ENCODE assay signal across 8 mouse cellular contexts in genomic region chr17:33908331-33909076, GRCm38 (mm10). TPM values are rescaled to one million over a fixed set of nuclear protein-coding genes. Genes with fewer than 3 reads are reported as not detected.
DNase-seq lines count a peak whose midpoint lies in the region; ATAC-seq and TF ChIP-seq lines count a peak whose summit lies in the region.

No protein-coding gene starts in this region.

- peak; percentile 28 for DNase-seq in ovary, adult 18-20 months (ENCODE audit: low spot score)
- DNase-seq in ovary, postnatal 10 days (ENCODE audit: low spot score): no peak
- peak; percentile 84 for DNase-seq in cerebellum, adult 11-12 months
- DNase-seq in thymus, postnatal 4 days: peak; percentile 65

- peak overlapping the region; percentile 93 for H3K27ac ChIP-seq in forebrain, embryonic 16.5 days (ENCODE audit: low read length)
- peak overlapping the region; percentile 95 for H3K27ac ChIP-seq in intestine, embryonic 16.5 days (ENCODE audit: low read length)
- H3K27ac ChIP-seq in liver, embryonic 12.5 days: peak overlapping the region; percentile 91

- peak overlapping the region; percentile 74 for H3K4me3 ChIP-seq in forebrain, embryonic 16.5 days (replicated peaks; ENCODE audit: low read length)
- peak overlapping the region; percentile 91 for H3K4me3 ChIP-seq in intestine, embryonic 16.5 days (ENCODE audit: low read length)
- peak overlapping the region; percentile 80 for H3K4me3 ChIP-seq in liver, embryonic 12.5 days
- H3K4me3 ChIP-seq in myocyte: peak overlapping the region; percentile 85

- H3K4me2 ChIP-seq in forebrain, embryonic 16.5 days (ENCODE audit: low read length): peak overlapping the region; percentile 74
- peak overlapping the region; percentile 95 for H3K4me2 ChIP-seq in intestine, embryonic 16.5 days (ENCODE audit: low read depth, low read length)
- H3K4me2 ChIP-seq in liver, embryonic 12.5 days: peak overlapping the region; percentile 98
- peak overlapping the region; percentile 98 for H3K4me2 ChIP-seq in myocyte (ENCODE audit: low read depth)

- peaks cover 19% of the 10 kb centered on the region for H3K36me3 ChIP-seq in forebrain, embryonic 16.5 days (ENCODE audit: control insufficient read depth, insufficient read depth)
- H3K36me3 ChIP-seq in intestine, embryonic 16.5 days (ENCODE audit: control insufficient read depth, insufficient read depth, low read length): peaks cover 14% of the 10 kb centered on the region
- H3K36me3 ChIP-seq in liver, embryonic 12.5 days: peaks cover 32% of the 10 kb centered on the region
- H3K36me3 ChIP-seq in myocyte (ENCODE audit: control insufficient read depth, insufficient read depth): peaks cover 11% of the 10 kb centered on the region

- no peaks in the 10 kb centered on the region for H3K9me3 ChIP-seq in forebrain, embryonic 16.5 days (ENCODE audit: control insufficient read depth, low read length)
- no peaks in the 10 kb centered on the region for H3K9me3 ChIP-seq in intestine, embryonic 16.5 days (ENCODE audit: control insufficient read depth, low read length)
- H3K9me3 ChIP-seq in liver, embryonic 12.5 days (replicated peaks): no peaks in the 10 kb centered on the region

- TF ChIP-seq POLR2A in myocyte (IDR thresholded peaks at IDR 0.05; ENCODE audit: insufficient read length, low read depth): no peak

- H3K79me2 ChIP-seq in myocyte (ENCODE audit: control insufficient read depth, insufficient read depth): peaks cover 13% of the 10 kb centered on the region

- under 1% methylated on average over 42 of the region's 44 CpGs for WGBS in forebrain, embryonic 16.5 days
- WGBS in intestine, embryonic 16.5 days: under 1% methylated on average over 41 of the region's 44 CpGs
- WGBS in liver, embryonic 12.5 days (ENCODE audit: insufficient replicate concordance): 1% methylated on average over 44 of the region's 44 CpGs

- H3K4me1 ChIP-seq in forebrain, embryonic 16.5 days (replicated peaks; ENCODE audit: control insufficient read depth, insufficient read depth, low read length): peaks cover 15% of the 10 kb centered on the region
- peaks cover 9% of the 10 kb centered on the region; the same call in 1 of the 2 replicates for H3K4me1 ChIP-seq in intestine, embryonic 16.5 days (ENCODE audit: control insufficient read depth, insufficient read depth, low read length)
- peaks cover 56% of the 10 kb centered on the region for H3K4me1 ChIP-seq in liver, embryonic 12.5 days

- peak; percentile 7 for ATAC-seq in forebrain, embryonic 16.5 days
- ATAC-seq in intestine, embryonic 16.5 days: peak; percentile 70
- peak; percentile 58 for ATAC-seq in liver, embryonic 12.5 days

- H3K27me3 ChIP-seq in forebrain, embryonic 16.5 days (replicated peaks; ENCODE audit: control insufficient read depth, insufficient read depth, low read length): no peaks in the 10 kb centered on the region
- no peaks in the 10 kb centered on the region for H3K27me3 ChIP-seq in intestine, embryonic 16.5 days (replicated peaks; ENCODE audit: control insufficient read depth, insufficient read depth, low read length)
- H3K27me3 ChIP-seq in liver, embryonic 12.5 days (replicated peaks): no peaks in the 10 kb centered on the region
- no peaks in the 10 kb centered on the region for H3K27me3 ChIP-seq in myocyte (ENCODE audit: control insufficient read depth, insufficient read depth, insufficient read length)

- peak overlapping the region; percentile 44 for H3ac ChIP-seq in myocyte (ENCODE audit: control insufficient read depth, insufficient read length)

- H3K9ac ChIP-seq in forebrain, embryonic 16.5 days (replicated peaks; ENCODE audit: low read depth, low read length): peak overlapping the region; percentile 80
- peak overlapping the region; percentile 99 for H3K9ac ChIP-seq in intestine, embryonic 16.5 days (ENCODE audit: low read depth, low read length)
- H3K9ac ChIP-seq in liver, embryonic 12.5 days: peak overlapping the region; percentile 90

TF ChIP-seq in myocyte, 11 proteins besides CTCF, POLR2A, EP300 and RAD21:
- TF ChIP-seq POLR2AphosphoS2 (IDR thresholded peaks at IDR 0.05; ENCODE audit: insufficient read length, low read depth): no peak
- TF ChIP-seq MAX (IDR thresholded peaks at IDR 0.05; ENCODE audit: low read depth): no peak
- no peak for TF ChIP-seq USF1 (IDR thresholded peaks at IDR 0.05; ENCODE audit: low read depth)
- TF ChIP-seq E2F4 (IDR thresholded peaks at IDR 0.05; ENCODE audit: insufficient read depth): no peak
- TF ChIP-seq MYOG (IDR thresholded peaks at IDR 0.05; ENCODE audit: control insufficient read depth in 1 of 3, insufficient read depth in 1 of 3, insufficient read length in 2 of 3, low read depth in 2 of 3): no peak
- no peak for TF ChIP-seq TCF3 (IDR thresholded peaks at IDR 0.05; ENCODE audit: insufficient read length, low read depth)

RNA-seq across cellular contexts. Expression of gene Daxx, which starts 0.7 kb away (rescaled TPM):
- 61.5 and 63.1 TPM in 2 replicates for polyA plus RNA-seq in forebrain, embryonic 16.5 days (2015; fragmentation: Nextera tagmentation; extraction: Ambion mirVana)
- 37.6 and 41.6 TPM in 2 replicates for polyA plus RNA-seq in intestine, embryonic 16.5 days (2015; fragmentation: Nextera tagmentation; extraction: Ambion mirVana)
- polyA plus RNA-seq in liver, embryonic 12.5 days (2016; fragmentation: Nextera tagmentation; extraction: Ambion mirVana): 33.4 and 37.1 TPM in 2 replicates
- 16.9 TPM for polyA plus RNA-seq in myocyte (2012; fragmentation: generic; extraction: Trizol)

RNA-seq across cellular contexts. Expression of gene Platr17, which starts 3.6 kb away (rescaled TPM):
- 0.32 and 0.54 TPM in 2 replicates for polyA plus RNA-seq in forebrain, embryonic 16.5 days (2015; fragmentation: Nextera tagmentation; extraction: Ambion mirVana)
- polyA plus RNA-seq in intestine, embryonic 16.5 days (2015; fragmentation: Nextera tagmentation; extraction: Ambion mirVana): 0.40 TPM in 1 of 2 replicates, not detected in the other
- polyA plus RNA-seq in liver, embryonic 12.5 days (2016; fragmentation: Nextera tagmentation; extraction: Ambion mirVana): 0.51 and 0.78 TPM in 2 replicates
- polyA plus RNA-seq in myocyte (2012; fragmentation: generic; extraction: Trizol): 0.17 TPM

RNA-seq across cellular contexts. Expression of gene Tapbp, which starts 7.2 kb away (rescaled TPM):
- polyA plus RNA-seq in forebrain, embryonic 16.5 days (2015; fragmentation: Nextera tagmentation; extraction: Ambion mirVana): 13.7 and 15.4 TPM in 2 replicates
- 44.5 and 45.8 TPM in 2 replicates for polyA plus RNA-seq in intestine, embryonic 16.5 days (2015; fragmentation: Nextera tagmentation; extraction: Ambion mirVana)
- polyA plus RNA-seq in liver, embryonic 12.5 days (2016; fragmentation: Nextera tagmentation; extraction: Ambion mirVana): 29.4 and 30.1 TPM in 2 replicates
- 50.6 TPM for polyA plus RNA-seq in myocyte (2012; fragmentation: generic; extraction: Trizol)

RNA-seq across cellular contexts. Expression of gene Zbtb22, which starts 7.2 kb away (rescaled TPM):
- 17.1 and 17.2 TPM in 2 replicates for polyA plus RNA-seq in forebrain, embryonic 16.5 days (2015; fragmentation: Nextera tagmentation; extraction: Ambion mirVana)
- 12.9 and 15.0 TPM in 2 replicates for polyA plus RNA-seq in intestine, embryonic 16.5 days (2015; fragmentation: Nextera tagmentation; extraction: Ambion mirVana)
- 13.6 and 14.8 TPM in 2 replicates for polyA plus RNA-seq in liver, embryonic 12.5 days (2016; fragmentation: Nextera tagmentation; extraction: Ambion mirVana)
- 31.6 TPM for polyA plus RNA-seq in myocyte (2012; fragmentation: generic; extraction: Trizol)

RNA-seq across cellular contexts. Expression of gene Kifc1, which starts 18.0 kb away (rescaled TPM):
- 3.7 and 4.6 TPM in 2 replicates for polyA plus RNA-seq in forebrain, embryonic 16.5 days (2015; fragmentation: Nextera tagmentation; extraction: Ambion mirVana)
- 5.9 and 7.0 TPM in 2 replicates for polyA plus RNA-seq in intestine, embryonic 16.5 days (2015; fragmentation: Nextera tagmentation; extraction: Ambion mirVana)
- polyA plus RNA-seq in liver, embryonic 12.5 days (2016; fragmentation: Nextera tagmentation; extraction: Ambion mirVana): 4.8 and 6.0 TPM in 2 replicates
- polyA plus RNA-seq in myocyte (2012; fragmentation: generic; extraction: Trizol): 32.2 TPM

Comparison
In these comparisons a context has a peak if more than half of its experiments do, and no peak if none do; other contexts are left out.
1. ATAC-seq: peak in every context shown above with its lines; median percentile 70 in intestine, embryonic 16.5 days; 58 in liver, embryonic 12.5 days; 7 in forebrain, embryonic 16.5 days.